Mouse (Mus musculus) liver (tissue): ENCODE data around the gene Umps.

Experiments
- DNase-seq: peaks from one replicate; pipeline ENCODE4 v3.0.0-alpha.2; 2020; ENCODE audit warnings: mixed read lengths

Umps gene

GRCm38 (mm10) chr16:33966538-33967282, at the start of gene Umps:
TSS of gene Umps (minus strand) at chr16:33967038.
- peak; percentile 82 for DNase-seq

GRCm38 (mm10) chr16:34011991-34012845, 45.4 kb upstream of the Umps start:
- DNase-seq, result no peak

- no peak for DNase-seq
Measured at GRCm38 (mm10) chr16:34009567-34009966, 42.7 kb upstream of the Umps start.

- no peak for DNase-seq
Measured at GRCm38 (mm10) chr16:34005986-34006385, 39.1 kb upstream of the Umps start.

- DNase-seq, result peak; percentile 45
Measured at GRCm38 (mm10) chr16:34004128-34004578, 37.3 kb upstream of the Umps start.

DNA sequence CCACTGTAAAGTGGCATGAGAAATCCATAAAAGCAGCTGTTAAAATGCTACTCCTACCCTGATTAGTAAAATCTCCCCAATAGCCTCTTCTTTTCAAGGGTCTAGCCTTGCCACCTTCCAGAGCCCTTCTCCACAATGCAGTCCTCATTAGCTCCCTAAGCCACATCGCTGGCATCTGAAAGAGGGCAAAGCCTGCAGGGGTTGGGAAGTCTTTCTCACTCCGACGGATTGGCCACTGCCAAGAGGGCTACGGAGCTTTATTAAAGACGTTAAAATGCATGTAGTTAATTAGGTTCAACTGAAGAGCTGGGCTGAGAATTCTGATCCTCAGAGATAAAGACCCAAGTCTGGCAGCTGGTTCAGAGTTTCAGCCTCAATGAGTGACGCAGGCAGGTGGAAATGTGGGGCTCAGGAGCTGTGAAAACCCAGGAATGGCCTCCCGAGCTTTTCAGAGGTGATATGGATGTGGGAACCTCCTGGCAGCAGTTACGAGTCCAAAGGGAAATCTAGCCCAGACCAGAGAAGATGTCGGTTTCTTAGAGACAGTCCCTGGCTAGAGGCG, 36.8 kb upstream of the Umps start:
- no peak for DNase-seq

- no peak for DNase-seq
Measured at GRCm38 (mm10) chr16:34000715-34001114, 33.9 kb upstream of the Umps start.

DNA sequence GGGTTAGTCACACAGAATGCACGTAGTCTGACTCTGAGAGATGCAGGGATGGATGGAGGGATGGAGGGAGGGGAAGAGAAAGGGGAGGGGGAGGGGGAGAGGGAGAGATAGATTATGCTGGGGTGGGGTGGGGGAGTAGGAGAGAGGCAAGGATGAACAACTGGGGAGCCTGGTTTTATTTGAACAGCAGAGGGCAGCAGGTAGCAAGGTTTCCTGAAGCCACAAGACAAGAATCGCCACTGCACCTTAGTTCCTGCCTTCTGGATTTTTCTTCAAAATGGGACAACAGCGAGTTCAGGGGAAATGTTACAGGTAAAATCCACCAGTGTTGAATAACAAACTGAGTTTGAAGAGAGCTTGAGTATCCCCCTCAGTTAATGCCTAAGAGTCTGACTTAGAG, 32.5 kb upstream of the Umps start:
- peak; percentile 43 for DNase-seq

GRCm38 (mm10) chr16:33998011-33998410, 31.2 kb upstream of the Umps start:
- no peak for DNase-seq

- DNase-seq, result peak; percentile 79
Measured at GRCm38 (mm10) chr16:33996030-33996429, 29.2 kb upstream of the Umps start.

GRCm38 (mm10) chr16:33995496-33995895, 28.7 kb upstream of the Umps start:
- no peak for DNase-seq

DNA sequence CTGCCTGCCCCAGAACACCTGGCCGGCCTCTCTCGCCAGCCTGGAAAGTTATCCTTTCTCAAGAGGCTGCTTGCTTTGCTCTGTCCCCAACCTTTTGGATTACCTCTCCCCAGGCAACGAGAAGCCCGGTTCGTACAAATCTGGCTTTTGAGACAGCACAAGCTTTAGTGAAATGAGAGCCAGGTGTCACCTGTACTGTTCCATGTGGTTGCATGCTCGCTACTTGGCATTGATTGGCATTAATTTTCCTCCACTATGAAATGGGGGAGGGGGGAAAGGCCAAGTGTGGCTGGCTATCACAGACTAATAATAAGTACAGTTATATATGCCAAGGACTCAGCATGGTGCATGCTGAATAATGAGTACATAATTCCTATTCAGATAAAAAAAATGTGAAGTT, 27.5 kb upstream of the Umps start:
- no peak for DNase-seq

DNA sequence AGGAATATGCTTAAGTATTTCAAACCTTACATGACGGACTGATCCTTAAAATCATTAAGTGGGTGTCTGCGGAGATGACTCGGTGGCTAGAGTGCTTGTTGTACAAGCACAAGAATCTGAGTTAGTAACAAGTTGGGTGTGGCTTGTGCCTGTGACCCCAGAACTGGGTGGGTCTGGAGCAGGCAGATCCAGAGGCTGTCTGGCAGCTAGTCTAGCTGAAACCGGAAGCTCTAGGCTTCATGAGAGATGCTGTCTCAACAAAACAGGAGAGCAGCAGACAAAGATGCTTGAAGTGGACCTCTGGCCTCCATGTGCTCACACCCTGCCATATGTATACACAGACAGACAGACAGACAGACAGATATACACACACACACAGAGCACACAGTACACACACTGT, 23.9 kb upstream of the Umps start:
- DNase-seq, result no peak

GRCm38 (mm10) chr16:33989106-33989505, 22.3 kb upstream of the Umps start:
- DNase-seq, result no peak

DNA sequence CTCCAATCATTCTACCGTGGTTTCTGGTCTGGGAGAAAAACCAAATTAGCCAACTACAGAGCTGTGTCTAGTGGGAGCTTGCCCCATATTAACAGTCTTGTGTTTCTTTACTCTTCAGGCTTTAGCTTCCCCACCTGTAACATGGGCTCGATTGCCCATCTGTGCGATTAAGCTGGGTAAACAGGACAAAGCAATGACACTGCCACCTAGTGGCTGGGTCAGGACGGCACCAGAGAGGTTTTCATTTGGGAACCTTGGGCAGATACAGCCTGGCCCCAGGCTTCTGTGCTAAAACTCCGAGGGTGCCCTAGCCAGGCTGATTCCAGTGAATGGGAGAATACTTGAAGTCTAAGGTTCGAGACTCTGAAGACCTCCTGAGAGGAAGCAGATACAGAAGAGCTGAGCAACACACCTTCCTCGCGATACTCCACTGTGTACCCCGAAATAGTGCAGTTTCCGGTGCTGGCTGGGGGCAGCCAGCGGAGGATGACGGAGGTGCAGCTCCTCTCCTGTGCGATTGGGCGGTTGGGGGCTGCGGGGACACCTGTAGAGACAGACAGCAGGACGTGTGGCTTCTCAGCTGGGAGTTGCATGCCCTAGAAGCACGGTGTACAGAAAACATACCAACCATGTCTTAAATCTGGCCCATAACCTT, 21.6 kb upstream of the Umps start:
- DNase-seq, result peak; percentile 67

GRCm38 (mm10) chr16:33986993-33987392, 20.2 kb upstream of the Umps start:
- no peak for DNase-seq

DNA sequence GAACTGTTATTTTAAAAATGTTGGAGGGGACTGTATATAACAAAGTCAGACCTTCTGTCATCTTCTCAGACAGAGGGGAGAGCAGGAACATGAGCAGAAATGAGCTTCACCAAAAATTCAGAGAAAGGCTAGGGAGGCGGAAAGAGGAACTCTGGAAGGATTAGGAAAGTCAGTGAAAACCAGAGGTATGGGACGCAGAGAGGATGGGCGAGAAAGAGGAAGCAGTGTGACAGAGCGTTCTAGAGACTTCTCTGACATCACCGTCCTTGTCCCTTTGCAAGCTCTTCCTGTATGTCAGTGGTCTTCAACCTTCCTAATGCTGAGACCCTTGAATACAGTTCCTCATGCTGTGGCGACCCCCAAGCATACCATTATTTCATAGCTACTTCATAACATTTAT, 18.5 kb upstream of the Umps start:
- no peak for DNase-seq

DNA sequence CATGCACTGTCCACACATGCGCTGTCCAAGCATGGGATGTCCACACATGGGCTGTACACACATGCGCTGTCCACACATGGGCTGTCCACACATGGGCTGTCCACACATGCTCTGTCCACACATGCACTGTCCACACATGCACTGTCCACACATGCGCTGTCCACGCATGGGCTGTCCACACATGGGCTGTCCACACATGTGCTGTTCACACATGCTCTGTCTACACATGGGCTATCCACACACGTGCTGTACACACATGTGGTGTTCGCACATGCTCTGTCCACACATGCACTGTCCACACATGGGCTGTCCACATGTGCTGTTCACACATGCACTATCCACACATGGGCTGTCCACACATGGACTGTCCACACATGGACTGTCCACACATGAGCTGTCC, 16.9 kb upstream of the Umps start:
- DNase-seq, result no peak

- DNase-seq, result no peak
Measured at GRCm38 (mm10) chr16:33979855-33980254, 13.0 kb upstream of the Umps start.

- peak; percentile 30 for DNase-seq
Measured at GRCm38 (mm10) chr16:33967283-33967640, 424 bp upstream of the Umps start.

DNA sequence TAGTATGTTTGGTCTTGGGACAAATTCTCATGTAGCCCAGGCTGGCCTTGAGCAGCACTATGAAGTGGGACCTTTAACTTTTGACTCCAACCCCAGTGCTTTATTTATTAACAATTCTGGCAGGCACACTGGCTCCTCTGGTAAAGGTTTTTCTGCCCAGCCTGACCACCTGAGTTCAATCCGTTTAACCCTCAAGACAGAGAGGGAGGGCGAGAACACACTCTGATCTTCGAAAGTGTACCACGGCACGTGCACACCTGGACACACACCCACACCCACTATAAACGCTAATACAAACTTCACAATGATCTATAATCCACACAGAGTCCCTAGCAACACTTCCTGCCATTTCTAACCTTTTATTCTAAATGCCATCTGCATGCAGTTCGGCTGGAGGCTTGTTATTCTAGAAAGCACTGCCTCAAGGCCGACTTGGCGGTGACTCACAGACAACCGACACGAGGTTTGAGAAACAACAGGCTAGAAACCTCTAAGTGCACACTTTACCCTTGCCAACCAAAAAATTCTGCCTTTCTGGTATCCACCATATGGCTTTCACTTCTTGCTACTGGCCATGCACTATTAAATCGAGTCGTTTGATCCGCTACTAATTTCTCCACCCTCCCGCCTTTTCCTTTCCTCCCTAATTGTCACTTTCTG, 830 bp downstream of the Umps start:
- DNase-seq, result no peak

GRCm38 (mm10) chr16:33963509-33963908, 3.3 kb downstream of the Umps start:
- DNase-seq, result no peak

- no peak for DNase-seq
Measured at GRCm38 (mm10) chr16:33954793-33955192, 12.0 kb downstream of the Umps start.
